Mouse (Mus musculus) liver, embryonic 13.5 days (tissue): ENCODE measurements around the gene Azin2. TPM values are rescaled to one million over a fixed set of nuclear protein-coding genes. Genes with fewer than 3 reads are reported as not detected.

Experiments used
- ATAC-seq: fragments of 200-750 bp; cut with Nextera tagmentation; 2 replicates; pipeline ENCODE4 v1.8.0; 2017; ENCODE audit warnings: low read depth, mild to moderate bottlenecking, moderate number of reproducible peaks, moderate library complexity
- DNase-seq: peaks from one replicate; pipeline ENCODE4 v3.0.0; 2022
- H3K27ac ChIP-seq: fragments of 300-500 bp; sonication (generic); 2 replicates; pipeline ENCODE4 v1.5.1; 2015; ENCODE audit warnings: moderate library complexity, mild to moderate bottlenecking, inconsistent platforms
- H3K27me3 ChIP-seq: fragments of 300-500 bp; sonication (generic); 2 replicates; pipeline ENCODE4 v1.6.1; 2015; ENCODE audit warnings: mild to moderate bottlenecking, inconsistent platforms
- H3K36me3 ChIP-seq: fragments of 300-500 bp; sonication (generic); 2 replicates; pipeline ENCODE4 v1.6.1; 2015; ENCODE audit warnings: mild to moderate bottlenecking, inconsistent platforms
- H3K4me1 ChIP-seq: fragments of 300-500 bp; sonication (generic); replicated peaks from 2 replicates; pipeline ENCODE4 v1.6.1; 2015; ENCODE audit warnings: inconsistent platforms
- H3K4me2 ChIP-seq: fragments of 300-500 bp; sonication (generic); 2 replicates; pipeline ENCODE4 v1.6.1; 2015; ENCODE audit warnings: inconsistent platforms, mild to moderate bottlenecking, moderate library complexity
- H3K4me3 ChIP-seq: fragments of 300-500 bp; sonication (generic); replicated peaks from 2 replicates; pipeline ENCODE4 v1.5.1; 2015; ENCODE audit warnings: mild to moderate bottlenecking, inconsistent platforms
- H3K9ac ChIP-seq: fragments of 300-500 bp; sonication (generic); 2 replicates; pipeline ENCODE4 v1.6.1; 2015; ENCODE audit warnings: mild to moderate bottlenecking, inconsistent platforms
- H3K9me3 ChIP-seq: fragments of 300-500 bp; sonication (generic); replicated peaks from 2 replicates; pipeline ENCODE4 v1.6.1; 2016; ENCODE audit warnings: inconsistent platforms
- WGBS: fragments of 180-500 bp; shearing (Covaris S2); methylation state at CpG from one replicate; pipeline ENCODE4 v1.1.7; 2015; ENCODE audit not compliant: insufficient replicate concordance; 5-methylcytosine and 5-hydroxymethylcytosine counted together
- polyA plus RNA-seq: library from polyadenylated mRNA; unstranded; fragments of >200 nt; fragmentation: Nextera tagmentation; extraction: Ambion mirVana; gene quantifications from 2 replicates; pipeline ENCODE4 v1.2.1, GENCODE M21; 2015

Gene Azin2
- polyA plus RNA-seq, 1 experiment from 2014 or later: 1.2 TPM

- H3K4me3 ChIP-seq: no peak overlapping the region
- no peak for DNase-seq
- H3K36me3 ChIP-seq: no peaks in the 10 kb centered on the region
- no peak for ATAC-seq
- no peaks in the 10 kb centered on the region for H3K9me3 ChIP-seq
- H3K9ac ChIP-seq: no peak overlapping the region
- H3K4me1 ChIP-seq: no peaks in the 10 kb centered on the region
- no peak overlapping the region for H3K4me2 ChIP-seq
- H3K27me3 ChIP-seq: 0 out of 2 replicates have a peak, but pooled peaks cover 3% of the 10 kb centered on the region
- 39% methylated on average over 7 of the region's 7 CpGs for WGBS
- no peak overlapping the region for H3K27ac ChIP-seq
These were observed 29.5 kb downstream of the Azin2 start for GRCm38 (mm10) chr4:128932783-128933182.

- ATAC-seq (no peak), DNase-seq (no peak)
- H3K27me3 ChIP-seq: peaks cover 22% of the 10 kb centered on the region
- no peaks in the 10 kb centered on the region for H3K36me3 ChIP-seq
- no peak overlapping the region for H3K9ac ChIP-seq
- no peaks in the 10 kb centered on the region for H3K9me3 ChIP-seq
- H3K27ac ChIP-seq: no peak overlapping the region
- 14% methylated on average over 36 of the region's 36 CpGs for WGBS
- peaks cover 5% of the 10 kb centered on the region; the same call in 1 of the 2 replicates for H3K4me1 ChIP-seq
- peak overlapping the region; percentile 28; the same call in 1 of the 2 replicates for H3K4me3 ChIP-seq
- peak overlapping the region; percentile 49 for H3K4me2 ChIP-seq
These were observed 37.2 kb downstream of the Azin2 start for GRCm38 (mm10) chr4:128924841-128925606.

- Histone ChIP-seq H3K9ac (no peak overlapping the region), H3K27ac (no peak overlapping the region), H3K4me2 (no peak overlapping the region), H3K27me3 (peaks cover 22% of the 10 kb centered on the region), H3K4me1 (peaks cover 5% of the 10 kb centered on the region; the same call in 1 of the 2 replicates), H3K36me3 (no peaks in the 10 kb centered on the region), H3K4me3 (no peak overlapping the region), H3K9me3 (no peaks in the 10 kb centered on the region)
- no peak for ATAC-seq
- DNase-seq: no peak
- WGBS: 76% methylated on average over 3 of the region's 3 CpGs
These were observed 38.6 kb downstream of the Azin2 start for GRCm38 (mm10) chr4:128923603-128924002.

- Histone ChIP-seq H3K9me3 (no peaks in the 10 kb centered on the region), H3K4me2 (no peak overlapping the region), H3K4me3 (no peak overlapping the region), H3K9ac (no peak overlapping the region), H3K27me3 (peaks cover 17% of the 10 kb centered on the region; the same call in 1 of the 2 replicates), H3K36me3 (no peaks in the 10 kb centered on the region), H3K27ac (no peak overlapping the region), H3K4me1 (0 out of 2 replicates have a peak, but pooled peaks cover 5% of the 10 kb centered on the region)
- DNase-seq (no peak), ATAC-seq (no peak)
- 22% methylated on average over 10 of the region's 10 CpGs for WGBS
These were observed 43.1 kb downstream of the Azin2 start for GRCm38 (mm10) chr4:128919106-128919505.

GRCm38 (mm10) chr4:128918187-128918586 is 44.1 kb downstream of the Azin2 start:
- ATAC-seq (no peak), DNase-seq (no peak)
- Histone ChIP-seq H3K4me3 (no peak overlapping the region), H3K4me1 (0 out of 2 replicates have a peak, but pooled peaks cover 5% of the 10 kb centered on the region), H3K36me3 (no peaks in the 10 kb centered on the region), H3K27me3 (peaks cover 10% of the 10 kb centered on the region; the same call in 1 of the 2 replicates), H3K4me2 (no peak overlapping the region), H3K9me3 (no peaks in the 10 kb centered on the region), H3K9ac (no peak overlapping the region), H3K27ac (no peak overlapping the region)
- WGBS: 38% methylated on average over 3 of the region's 3 CpGs

- ATAC-seq (no peak), DNase-seq (no peak)
- 68% methylated on average over 6 of the region's 6 CpGs for WGBS
- Histone ChIP-seq H3K4me3 (no peak overlapping the region), H3K4me2 (no peak overlapping the region), H3K9me3 (no peaks in the 10 kb centered on the region), H3K4me1 (0 out of 2 replicates have a peak, but pooled peaks cover 5% of the 10 kb centered on the region), H3K27me3 (peaks cover 7% of the 10 kb centered on the region; the same call in 1 of the 2 replicates), H3K27ac (no peak overlapping the region), H3K9ac (no peak overlapping the region), H3K36me3 (no peaks in the 10 kb centered on the region)
These were observed 44.5 kb downstream of the Azin2 start for GRCm38 (mm10) chr4:128917756-128918155.

- H3K4me2 ChIP-seq: no peak overlapping the region
- ATAC-seq: no peak
- H3K9ac ChIP-seq: no peak overlapping the region
- no peak for DNase-seq
- H3K4me1 ChIP-seq: 0 out of 2 replicates have a peak, but pooled peaks cover 5% of the 10 kb centered on the region
- 52% methylated on average over 3 of the region's 3 CpGs for WGBS
- no peaks in the 10 kb centered on the region for H3K36me3 ChIP-seq
- H3K27ac ChIP-seq: no peak overlapping the region
- 0 out of 2 replicates have a peak, but pooled peaks cover 2% of the 10 kb centered on the region for H3K27me3 ChIP-seq
- no peaks in the 10 kb centered on the region for H3K9me3 ChIP-seq
- no peak overlapping the region for H3K4me3 ChIP-seq
These were observed 45.1 kb downstream of the Azin2 start for GRCm38 (mm10) chr4:128917119-128917518.

GRCm38 (mm10) chr4:128913794-128914193 is 48.4 kb downstream of the Azin2 start:
- Histone ChIP-seq H3K4me2 (no peak overlapping the region), H3K27me3 (no peaks in the 10 kb centered on the region), H3K9me3 (no peaks in the 10 kb centered on the region), H3K27ac (no peak overlapping the region), H3K9ac (no peak overlapping the region), H3K4me1 (0 out of 2 replicates have a peak, but pooled peaks cover 5% of the 10 kb centered on the region), H3K36me3 (no peaks in the 10 kb centered on the region), H3K4me3 (no peak overlapping the region)
- WGBS: 17% methylated on average over 4 of the region's 4 CpGs
- ATAC-seq (no peak), DNase-seq (no peak)

- DNase-seq (no peak), ATAC-seq (no peak)
- Histone ChIP-seq H3K4me3 (no peak overlapping the region), H3K27ac (no peak overlapping the region), H3K27me3 (no peaks in the 10 kb centered on the region; the same call in 1 of the 2 replicates), H3K9me3 (no peaks in the 10 kb centered on the region), H3K4me1 (no peaks in the 10 kb centered on the region), H3K4me2 (no peak overlapping the region), H3K36me3 (no peaks in the 10 kb centered on the region), H3K9ac (no peak overlapping the region)
- 75% methylated on average over 10 of the region's 10 CpGs for WGBS
These were observed 50.2 kb downstream of the Azin2 start for GRCm38 (mm10) chr4:128912085-128912484.

GRCm38 (mm10) chr4:128910276-128911063 is 51.8 kb downstream of the Azin2 start:
- 40% methylated on average over 8 of the region's 8 CpGs for WGBS
- no peak overlapping the region for H3K9ac ChIP-seq
- H3K4me3 ChIP-seq: no peak overlapping the region
- H3K4me1 ChIP-seq: no peaks in the 10 kb centered on the region
- no peak overlapping the region for H3K27ac ChIP-seq
- DNase-seq (no peak), ATAC-seq (no peak)
- H3K36me3 ChIP-seq: no peaks in the 10 kb centered on the region
- no peak overlapping the region for H3K4me2 ChIP-seq
- no peaks in the 10 kb centered on the region for H3K9me3 ChIP-seq
- no peaks in the 10 kb centered on the region; the same call in 1 of the 2 replicates for H3K27me3 ChIP-seq

GRCm38 (mm10) chr4:128909378-128909831 is 52.8 kb downstream of the Azin2 start:
- no peaks in the 10 kb centered on the region; the same call in 1 of the 2 replicates for H3K27me3 ChIP-seq
- H3K27ac ChIP-seq: no peak overlapping the region
- no peak overlapping the region for H3K9ac ChIP-seq
- no peak overlapping the region for H3K4me3 ChIP-seq
- no peak for DNase-seq
- no peaks in the 10 kb centered on the region for H3K4me1 ChIP-seq
- H3K9me3 ChIP-seq: no peaks in the 10 kb centered on the region
- no peak overlapping the region for H3K4me2 ChIP-seq
- no peaks in the 10 kb centered on the region for H3K36me3 ChIP-seq
- ATAC-seq: no peak
- 71% methylated on average over 14 of the region's 14 CpGs for WGBS
